Mouse (Mus musculus): ENCODE results near the gene Smad5. TPM values are rescaled to one million over a fixed set of nuclear protein-coding genes. Genes with fewer than 3 reads are reported as not detected.

Gene Smad5
- total RNA-seq (2015) (58.7 and 72.0 TPM in 2 replicates), total RNA-seq (2017) (22.6 and 32.3 TPM in 2 replicates)

GRCm38 (mm10) chr13:56702469-56703221, at the start of gene Smad5:
Gene Smad5 (plus strand): TSS chr13:56703010.
- peak; percentile 69 for ATAC-seq (replicated peaks; ENCODE audit: poor library complexity)

- no peak for ATAC-seq (replicated peaks; ENCODE audit: poor library complexity)
Measured at GRCm38 (mm10) chr13:56654176-56654575, 48.6 kb upstream of the Smad5 start.

- peak; percentile 86 for ATAC-seq (replicated peaks; ENCODE audit: poor library complexity)
Measured at GRCm38 (mm10) chr13:56657946-56658512, 44.8 kb upstream of the Smad5 start.

GRCm38 (mm10) chr13:56658931-56659330, 43.9 kb upstream of the Smad5 start:
- no peak for ATAC-seq (replicated peaks; ENCODE audit: poor library complexity)

GRCm38 (mm10) chr13:56661914-56662621, 40.7 kb upstream of the Smad5 start:
- ATAC-seq (replicated peaks; ENCODE audit: poor library complexity): no peak

- no peak for ATAC-seq (replicated peaks; ENCODE audit: poor library complexity)
Measured at GRCm38 (mm10) chr13:56664256-56665170, 38.3 kb upstream of the Smad5 start.

- no peak for ATAC-seq (replicated peaks; ENCODE audit: poor library complexity)
Measured at GRCm38 (mm10) chr13:56671206-56671605, 31.6 kb upstream of the Smad5 start.

GRCm38 (mm10) chr13:56677731-56678130, 25.1 kb upstream of the Smad5 start:
- no peak for ATAC-seq (replicated peaks; ENCODE audit: poor library complexity)

- no peak for ATAC-seq (replicated peaks; ENCODE audit: poor library complexity)
Measured at GRCm38 (mm10) chr13:56678188-56678787, 24.5 kb upstream of the Smad5 start.

GRCm38 (mm10) chr13:56678826-56679504, 23.8 kb upstream of the Smad5 start:
- ATAC-seq (replicated peaks; ENCODE audit: poor library complexity): no peak

- no peak for ATAC-seq (replicated peaks; ENCODE audit: poor library complexity)
Measured at GRCm38 (mm10) chr13:56681924-56682323, 20.9 kb upstream of the Smad5 start.

- ATAC-seq (replicated peaks; ENCODE audit: poor library complexity): 0 out of 2 replicates have a peak, but pooled peaks have one; percentile 17
Measured at GRCm38 (mm10) chr13:56682326-56682725, 20.5 kb upstream of the Smad5 start.

- ATAC-seq (replicated peaks; ENCODE audit: poor library complexity): no peak
Measured at GRCm38 (mm10) chr13:56683306-56683705, 19.5 kb upstream of the Smad5 start.

GRCm38 (mm10) chr13:56692011-56692410, 10.8 kb upstream of the Smad5 start:
- no peak for ATAC-seq (replicated peaks; ENCODE audit: poor library complexity)

GRCm38 (mm10) chr13:56692644-56693043, 10.2 kb upstream of the Smad5 start:
- no peak for ATAC-seq (replicated peaks; ENCODE audit: poor library complexity)

GRCm38 (mm10) chr13:56695701-56696100, 7.1 kb upstream of the Smad5 start:
- no peak for ATAC-seq (replicated peaks; ENCODE audit: poor library complexity)

- no peak for ATAC-seq (replicated peaks; ENCODE audit: poor library complexity)
Measured at GRCm38 (mm10) chr13:56696699-56697098, 6.1 kb upstream of the Smad5 start.

- no peak for ATAC-seq (replicated peaks; ENCODE audit: poor library complexity)
Measured at GRCm38 (mm10) chr13:56697171-56697570, 5.6 kb upstream of the Smad5 start.

- no peak for ATAC-seq (replicated peaks; ENCODE audit: poor library complexity)
Measured at GRCm38 (mm10) chr13:56698391-56698790, 4.4 kb upstream of the Smad5 start.

- ATAC-seq (replicated peaks; ENCODE audit: poor library complexity): no peak
Measured at GRCm38 (mm10) chr13:56699370-56699769, 3.4 kb upstream of the Smad5 start.
